Mouse (Mus musculus): ENCODE data around the gene Helz2.
A peak's percentile ranks its signal among the peaks of the same experiment; 100 is the strongest.

Helz2 gene

DNA sequence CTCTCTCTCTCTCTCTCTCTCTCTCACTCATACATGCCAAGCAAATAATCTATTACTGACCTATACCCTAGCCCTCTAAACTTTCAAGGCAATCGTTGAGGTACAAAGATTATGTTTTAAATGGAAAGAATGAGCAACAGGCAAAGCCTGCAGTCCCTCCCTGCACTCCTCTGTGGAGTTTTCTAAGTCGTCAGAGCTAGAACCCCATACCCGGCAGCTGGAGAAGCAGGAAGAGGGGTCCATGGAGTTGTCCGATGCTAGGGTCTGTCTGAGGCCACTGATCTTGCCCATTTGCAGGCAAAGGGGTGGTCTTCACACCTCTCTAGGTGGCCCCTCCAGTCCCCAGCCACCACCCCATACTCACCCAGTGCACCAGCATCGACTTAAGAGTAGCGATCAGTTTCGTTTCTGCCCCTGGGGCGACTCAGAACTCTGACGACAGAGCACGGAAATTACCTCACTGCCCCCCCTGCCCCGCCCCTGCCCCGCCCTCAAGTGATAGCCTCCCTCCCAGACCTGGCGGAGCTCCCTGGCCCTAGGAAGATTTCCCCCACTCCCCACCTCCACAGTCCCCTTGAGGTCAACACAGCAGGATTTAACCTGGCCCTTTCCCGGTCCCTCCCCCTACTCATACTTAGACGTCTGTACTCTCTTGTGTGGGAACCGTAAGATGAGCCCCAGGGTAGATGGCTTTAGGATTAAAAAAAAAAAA lies at the start of gene Helz2:
TSS of gene Helz2 (minus strand) at position 426 of the 712 bp plus-strand sequence.
- no peak for DNase-seq (ENCODE audit: low read depth, low spot score)

DNA sequence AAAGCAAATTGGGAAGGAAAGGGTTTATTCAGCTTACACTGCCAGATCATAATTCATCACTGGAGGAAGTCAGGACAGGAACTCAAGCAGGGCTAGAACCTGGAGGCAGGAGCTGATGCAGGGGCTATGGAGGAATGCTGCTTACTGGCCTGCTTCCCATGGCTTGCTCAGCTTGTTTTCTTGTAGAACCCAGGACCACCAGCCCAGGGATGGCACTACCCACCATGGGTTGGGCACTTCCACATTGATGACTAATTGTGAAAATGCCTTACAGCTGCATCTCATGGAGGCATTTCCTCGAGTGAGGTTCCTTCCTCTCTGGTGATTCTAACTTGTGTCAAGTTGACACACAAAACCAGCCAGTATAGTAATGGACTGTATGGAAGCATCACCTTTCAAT lies 49.1 kb upstream of the Helz2 start:
- no peak for DNase-seq (ENCODE audit: low read depth, low spot score)

DNA sequence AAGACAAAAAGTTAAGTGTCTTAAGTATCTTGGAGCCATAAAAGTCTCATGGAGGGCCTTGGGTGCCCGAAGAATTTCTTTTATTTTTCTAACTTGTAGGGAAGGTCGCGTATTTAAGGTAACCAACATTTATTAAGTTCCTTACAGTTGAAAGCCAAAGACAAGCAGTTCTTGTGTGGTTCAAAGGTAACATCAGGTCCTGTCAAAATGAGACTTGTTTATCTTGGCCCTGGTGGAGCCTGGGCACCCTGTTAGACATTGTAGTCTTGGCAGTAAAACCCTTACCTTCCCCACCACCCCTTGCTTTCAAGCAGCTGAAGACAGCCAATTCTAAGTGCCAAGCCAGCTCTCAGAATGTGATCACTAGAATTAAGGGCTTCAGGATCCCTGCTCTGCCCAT lies 46.9 kb upstream of the Helz2 start:
- DNase-seq (ENCODE audit: low read depth, low spot score): no peak

DNA sequence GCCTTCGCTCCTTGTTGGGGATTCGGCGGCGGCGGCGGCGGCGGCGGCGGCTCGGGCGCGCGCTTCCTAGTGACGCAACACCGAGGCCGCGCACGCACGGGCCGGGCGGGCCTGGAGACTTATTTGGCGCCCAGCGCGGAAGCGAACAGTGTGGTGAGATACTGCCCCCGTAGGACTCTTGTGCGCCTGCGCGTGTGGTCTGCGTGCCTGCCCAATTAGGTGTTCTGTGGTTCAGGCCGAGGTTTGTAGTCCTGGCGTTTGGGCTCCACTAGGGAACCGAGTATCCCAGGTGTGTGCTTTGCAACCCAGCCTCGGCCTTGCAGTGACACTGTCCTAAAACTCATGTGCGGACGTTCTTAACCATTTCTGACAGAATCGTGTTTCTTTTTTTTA lies 46.1 kb upstream of the Helz2 start, which contains the start of gene Gmeb2:
TSS of gene Gmeb2 (minus strand) at position 78 of the 393 bp plus-strand sequence.
- peak; percentile 89 for DNase-seq (ENCODE audit: low read depth, low spot score)

DNA sequence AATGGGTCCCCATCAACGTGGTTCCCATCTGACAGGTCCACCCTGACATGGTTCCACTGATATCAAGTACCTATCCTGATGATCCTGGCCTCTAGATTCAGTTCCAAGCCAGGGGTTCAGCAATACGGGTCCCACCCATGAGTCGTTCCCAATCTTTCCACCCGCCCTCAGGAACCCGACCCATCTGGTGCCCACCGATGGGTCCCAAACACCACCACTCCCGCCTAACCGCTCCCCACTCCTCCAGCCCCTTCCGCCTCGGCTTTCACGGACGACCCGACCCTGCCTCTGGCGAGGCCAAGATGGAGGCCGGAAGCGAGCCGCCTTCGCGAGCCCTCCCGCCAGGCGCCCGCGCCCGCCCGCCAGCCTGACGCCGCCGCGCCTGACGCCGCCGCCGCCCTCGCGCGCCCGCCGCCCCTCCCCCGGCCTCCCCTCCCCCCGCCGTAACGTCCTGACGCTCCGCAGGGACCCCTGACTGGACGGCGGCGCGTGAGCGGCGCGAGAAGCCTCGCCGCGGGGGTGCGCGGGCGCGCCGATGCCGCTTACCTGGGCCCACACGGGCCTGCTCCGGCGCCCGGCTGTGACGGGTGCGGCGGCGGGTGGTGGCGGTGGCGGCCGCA lies 45.6 kb upstream of the Helz2 start:
- DNase-seq (ENCODE audit: low read depth, low spot score): peak; percentile 34

DNA sequence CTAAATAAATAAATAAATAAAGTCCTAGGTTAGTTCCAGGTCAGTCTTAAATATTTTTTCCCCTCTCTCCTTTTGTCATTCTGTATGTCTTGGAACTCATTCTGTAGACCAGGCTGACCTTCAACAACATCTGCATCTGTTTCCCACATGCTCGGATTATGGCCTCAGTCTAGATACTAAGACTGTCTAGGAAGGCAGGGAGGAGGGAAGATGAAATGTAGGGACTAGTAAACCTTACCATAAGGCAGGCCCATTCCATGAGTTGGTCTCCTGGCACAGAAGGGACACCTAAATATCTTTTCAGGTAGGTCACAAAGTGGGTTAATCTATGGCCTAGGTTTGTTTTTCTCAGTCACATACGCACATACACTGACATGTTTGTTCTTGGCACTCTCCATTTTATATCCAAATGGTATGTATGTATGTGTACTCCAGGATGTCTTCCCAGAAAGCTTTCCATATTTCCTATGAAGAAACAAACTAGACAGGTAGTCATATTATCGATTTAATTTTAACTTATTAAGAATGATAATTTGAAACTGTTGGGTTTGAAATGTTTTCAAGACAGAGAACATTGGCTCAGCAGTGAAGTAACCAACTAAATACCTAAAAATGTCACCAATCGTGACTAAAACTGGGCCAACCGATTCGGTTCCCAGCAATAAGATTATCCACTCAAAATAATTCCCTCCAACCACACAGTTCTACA lies 45.0 kb upstream of the Helz2 start:
- no peak for DNase-seq (ENCODE audit: low read depth, low spot score)

DNA sequence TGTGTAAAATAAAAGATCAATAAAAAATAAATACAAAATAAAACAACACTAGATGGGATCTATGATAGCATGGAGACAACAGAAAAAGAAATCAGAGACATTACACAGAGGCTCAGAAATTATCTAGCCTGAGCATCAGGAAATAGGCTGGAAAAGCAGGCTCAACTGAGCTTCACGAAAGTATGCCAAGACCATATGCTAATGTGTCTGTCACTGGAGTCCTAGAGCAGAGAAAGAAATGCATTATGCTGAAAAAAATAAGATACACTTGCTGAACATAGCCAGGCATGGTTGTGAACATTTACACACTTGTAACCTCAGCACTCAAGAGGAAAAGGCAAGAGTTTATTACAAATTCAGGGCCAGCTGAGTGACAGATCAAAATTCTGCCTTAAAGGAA lies 38.1 kb upstream of the Helz2 start:
- DNase-seq (ENCODE audit: low read depth, low spot score): no peak

DNA sequence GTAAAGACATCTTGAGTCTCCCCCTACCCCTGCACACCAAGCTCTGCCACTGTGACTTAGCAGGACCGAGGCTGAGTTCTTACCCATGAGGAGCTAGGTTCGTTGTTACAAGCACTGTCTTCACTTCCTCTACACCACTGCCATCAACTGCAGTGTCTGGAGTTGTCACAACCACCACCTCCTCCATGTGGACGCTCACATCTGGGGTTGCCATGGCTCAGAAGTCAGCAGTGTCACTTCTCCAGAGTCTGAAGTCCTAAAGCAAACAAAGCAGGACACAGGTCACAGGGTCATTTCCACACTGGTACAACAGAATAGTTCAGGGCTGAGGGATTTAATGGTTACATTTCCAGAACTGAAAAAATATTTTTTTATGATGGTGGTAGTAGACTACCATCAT lies 36.0 kb upstream of the Helz2 start:
- DNase-seq (ENCODE audit: low read depth, low spot score): no peak

DNA sequence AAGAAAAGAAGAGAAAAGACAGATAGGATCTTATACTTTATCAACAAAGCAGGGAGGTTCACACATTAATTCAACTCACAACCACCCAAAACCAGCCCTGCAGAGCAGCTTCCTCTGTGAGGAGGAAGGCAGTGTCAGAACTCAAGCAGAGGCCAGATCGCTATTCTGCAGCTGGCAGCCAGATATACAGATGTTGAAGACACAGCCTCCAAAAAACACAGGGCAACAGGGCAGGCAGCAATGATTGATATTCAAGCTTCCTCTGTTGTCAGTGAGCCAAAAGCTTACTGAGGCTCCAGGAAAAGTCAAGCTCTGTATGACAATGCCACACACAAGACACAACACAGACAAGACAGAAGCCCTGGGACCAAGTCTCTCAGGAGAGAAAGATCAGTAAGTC lies 34.9 kb upstream of the Helz2 start:
- no peak for DNase-seq (ENCODE audit: low read depth, low spot score)

DNA sequence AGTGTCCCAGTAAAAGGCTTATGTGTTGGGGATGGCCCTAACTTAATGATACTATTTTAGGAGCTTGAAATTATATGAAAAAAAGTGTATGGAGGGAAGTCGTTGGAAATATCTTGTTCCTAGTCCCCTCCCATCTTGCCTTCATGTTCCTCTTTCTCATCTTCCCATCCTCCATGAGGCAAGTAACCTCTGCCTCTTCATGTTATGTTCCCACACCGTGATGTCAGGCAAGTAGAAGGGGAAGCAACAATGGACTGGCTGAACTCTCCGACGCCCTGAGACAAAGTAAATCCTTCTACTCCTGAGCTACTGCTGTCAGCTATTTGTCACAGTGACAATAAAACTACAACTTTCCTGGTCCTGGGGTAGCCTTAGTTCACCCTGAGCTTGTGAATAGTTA lies 32.8 kb upstream of the Helz2 start:
- DNase-seq (ENCODE audit: low read depth, low spot score): no peak

DNA sequence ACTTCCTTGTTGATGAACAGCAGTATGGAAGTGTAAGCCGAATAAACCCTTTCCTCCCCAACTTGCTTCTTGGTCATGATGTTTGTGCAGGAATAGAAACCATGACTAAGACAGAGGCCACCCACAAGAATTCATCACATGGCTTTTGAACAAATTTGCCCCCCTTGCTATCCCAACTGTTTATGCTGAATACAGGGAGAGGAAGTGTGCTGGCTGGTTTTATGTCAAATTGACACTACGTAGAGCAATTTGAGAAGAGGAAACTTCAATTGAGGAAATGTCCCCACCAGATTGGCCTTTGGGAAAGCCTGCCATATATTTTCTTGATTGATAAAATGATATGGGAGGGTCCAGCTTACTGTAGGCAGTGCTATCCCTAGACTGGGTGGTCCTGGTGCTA lies 32.0 kb upstream of the Helz2 start:
- DNase-seq (ENCODE audit: low read depth, low spot score): no peak

DNA sequence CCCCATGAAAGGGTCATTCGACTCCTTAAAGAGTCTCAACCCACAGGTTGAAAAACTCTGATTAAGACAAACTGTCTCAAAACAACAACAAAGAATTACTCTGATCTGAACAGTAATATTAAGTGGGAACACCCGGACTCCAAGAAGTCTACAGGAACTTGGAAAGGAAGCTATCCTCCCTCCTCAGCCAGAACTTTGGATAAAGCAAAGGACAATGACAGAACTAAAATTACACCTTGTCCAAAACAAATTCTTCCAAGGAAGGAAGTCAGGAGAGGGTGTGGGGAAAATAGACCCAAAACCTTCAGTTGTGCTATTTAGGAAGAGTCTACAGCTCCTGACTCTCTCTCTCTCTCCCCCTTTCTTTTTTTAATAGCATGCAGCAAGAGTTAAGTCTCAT lies 30.3 kb upstream of the Helz2 start:
- DNase-seq (ENCODE audit: low read depth, low spot score): no peak

DNA sequence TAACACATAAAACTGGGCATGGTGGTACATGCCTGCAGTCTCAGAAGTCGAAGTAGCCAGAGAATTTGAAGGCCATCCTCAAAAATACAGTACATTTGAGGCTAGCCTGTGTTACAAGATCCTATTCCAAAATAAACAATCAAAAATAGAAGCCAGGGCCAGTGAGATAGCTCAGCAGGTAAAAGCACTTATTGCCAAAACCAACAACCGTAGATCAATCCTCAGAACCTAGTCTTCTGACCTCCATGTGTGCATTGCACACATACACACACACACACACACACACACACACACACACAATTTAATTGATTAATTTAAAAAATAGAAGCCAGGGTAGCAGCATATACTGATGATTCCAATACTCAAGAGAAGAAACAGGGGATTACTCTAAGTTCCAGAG lies 25.0 kb upstream of the Helz2 start:
- no peak for DNase-seq (ENCODE audit: low read depth, low spot score)

DNA sequence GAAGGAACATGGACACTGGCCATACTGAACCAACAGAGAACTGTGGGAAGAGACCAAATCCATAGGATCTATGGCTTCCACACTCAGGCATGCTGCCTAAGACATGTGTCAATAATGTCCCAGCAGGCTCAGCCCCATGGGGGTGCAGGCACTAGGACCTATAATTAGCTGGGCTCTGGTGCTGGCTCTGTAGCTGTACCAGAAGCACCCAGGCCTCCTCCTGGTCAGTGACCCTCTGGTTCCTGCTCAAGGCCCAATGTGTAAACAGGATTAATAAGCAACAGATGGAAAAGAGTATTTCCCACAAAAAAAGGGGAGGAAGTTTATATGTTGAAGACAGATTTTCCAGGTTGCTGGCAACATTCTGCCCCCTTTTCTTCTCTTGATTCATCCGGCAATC lies 11.4 kb upstream of the Helz2 start:
- no peak for DNase-seq (ENCODE audit: low read depth, low spot score)

DNA sequence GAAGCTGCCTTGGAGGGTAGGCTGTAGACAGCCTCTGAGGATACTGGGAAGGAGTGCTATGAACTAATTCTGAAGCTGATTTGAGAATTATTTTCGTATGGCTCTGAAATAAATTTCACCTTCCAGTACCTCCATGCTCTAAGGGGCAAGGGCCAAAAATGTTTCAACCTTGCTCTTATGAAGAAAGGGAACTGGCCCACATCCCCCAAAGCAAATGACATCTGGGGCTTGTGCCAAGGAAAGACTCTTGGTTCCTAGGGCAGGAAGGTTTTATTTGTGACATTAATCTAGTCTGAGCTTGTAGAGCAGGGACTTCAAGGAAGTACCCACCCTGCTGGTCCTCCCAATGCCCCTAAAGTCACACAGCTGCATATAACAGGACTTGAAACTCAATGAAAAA lies 10.0 kb upstream of the Helz2 start:
- DNase-seq (ENCODE audit: low read depth, low spot score): no peak

DNA sequence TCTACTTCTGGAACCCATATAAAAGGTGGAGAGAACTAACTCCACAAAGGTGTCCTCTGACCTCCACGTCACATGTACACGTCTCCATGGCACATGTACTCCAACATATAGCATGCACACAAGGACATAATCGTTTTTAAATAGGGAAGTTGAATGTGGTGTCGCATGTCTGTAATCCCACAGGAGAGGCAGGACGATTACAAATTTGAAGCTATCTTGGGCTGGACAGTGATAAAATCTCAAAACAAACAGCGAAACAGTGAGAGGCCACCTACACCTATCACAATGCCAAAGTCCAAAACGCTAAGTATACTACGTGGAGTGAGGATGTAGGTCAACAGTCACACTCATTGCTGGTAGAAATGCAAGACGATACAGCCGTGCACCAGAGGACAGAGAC lies 7.4 kb upstream of the Helz2 start:
- DNase-seq (ENCODE audit: low read depth, low spot score): no peak

DNA sequence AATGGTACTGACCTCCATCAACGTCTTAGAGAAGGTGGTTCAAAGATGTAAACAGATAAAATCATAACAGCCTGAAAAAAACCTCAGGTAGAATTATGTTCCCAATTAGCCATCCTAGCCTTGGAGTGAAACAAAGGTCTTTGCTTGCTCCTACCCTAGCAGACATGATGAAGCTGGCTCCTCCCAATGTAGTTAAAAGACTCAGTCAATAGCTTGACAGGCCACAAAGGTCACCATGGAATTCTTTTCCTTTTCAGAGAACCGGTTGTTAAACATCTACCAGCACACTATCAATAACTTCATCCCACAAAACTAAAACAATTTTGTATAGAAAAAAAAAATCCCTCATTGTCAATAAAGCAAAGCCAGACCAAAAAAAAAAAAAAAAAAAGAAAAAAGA lies 3.2 kb upstream of the Helz2 start:
- no peak for DNase-seq (ENCODE audit: low read depth, low spot score)

DNA sequence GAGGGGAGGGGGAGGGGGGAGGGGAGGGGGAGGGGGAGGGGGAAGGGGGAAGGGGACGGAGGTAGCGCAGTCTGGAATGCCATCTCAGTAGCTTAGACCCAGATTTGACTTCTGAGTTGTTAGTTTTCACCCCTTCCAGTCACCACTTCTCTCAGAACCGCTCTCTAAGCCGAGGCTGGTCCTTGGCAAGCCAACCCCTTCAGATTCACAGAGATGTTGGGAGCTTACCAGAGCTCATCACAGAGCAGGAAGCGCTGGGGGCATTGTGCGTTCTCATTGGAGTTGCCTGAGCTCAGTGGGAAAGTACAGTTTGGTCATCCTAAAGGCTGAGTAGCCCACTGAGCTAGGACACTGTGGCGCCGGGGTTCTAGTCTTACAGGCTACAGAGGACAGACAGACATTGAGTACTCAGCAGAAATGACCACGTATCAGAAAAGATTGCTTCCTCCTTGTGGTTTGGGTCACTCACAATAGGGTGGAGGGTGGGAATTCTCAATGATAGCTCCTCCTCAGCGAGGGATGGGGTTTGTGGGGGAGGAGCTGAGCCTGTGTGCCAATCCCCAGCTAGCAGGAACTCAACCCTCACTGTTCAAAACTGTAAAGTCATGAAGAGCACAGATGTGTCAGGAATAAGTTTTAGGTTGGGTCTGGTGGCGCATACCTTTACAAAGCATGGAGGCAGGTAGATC lies 2.0 kb upstream of the Helz2 start:
- DNase-seq (ENCODE audit: low read depth, low spot score): no peak

DNA sequence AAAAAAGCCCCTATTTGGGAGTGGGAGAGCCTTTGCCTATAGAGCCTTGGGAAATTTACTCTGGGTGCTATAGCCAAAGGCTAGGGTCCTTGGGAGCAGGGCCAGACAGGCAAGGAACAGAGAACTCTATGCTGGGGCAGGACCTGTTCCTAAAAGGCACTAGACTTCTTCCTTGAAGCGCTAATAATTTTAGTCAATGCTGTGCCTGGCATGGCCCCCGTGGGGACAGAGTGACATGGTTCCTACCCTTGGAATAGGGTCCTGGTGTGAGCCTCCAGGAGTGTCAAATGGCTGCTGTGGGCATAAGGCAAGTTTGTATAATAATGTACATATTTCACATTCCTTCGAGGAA lies 463 bp upstream of the Helz2 start:
- no peak for DNase-seq (ENCODE audit: low read depth, low spot score)

DNA sequence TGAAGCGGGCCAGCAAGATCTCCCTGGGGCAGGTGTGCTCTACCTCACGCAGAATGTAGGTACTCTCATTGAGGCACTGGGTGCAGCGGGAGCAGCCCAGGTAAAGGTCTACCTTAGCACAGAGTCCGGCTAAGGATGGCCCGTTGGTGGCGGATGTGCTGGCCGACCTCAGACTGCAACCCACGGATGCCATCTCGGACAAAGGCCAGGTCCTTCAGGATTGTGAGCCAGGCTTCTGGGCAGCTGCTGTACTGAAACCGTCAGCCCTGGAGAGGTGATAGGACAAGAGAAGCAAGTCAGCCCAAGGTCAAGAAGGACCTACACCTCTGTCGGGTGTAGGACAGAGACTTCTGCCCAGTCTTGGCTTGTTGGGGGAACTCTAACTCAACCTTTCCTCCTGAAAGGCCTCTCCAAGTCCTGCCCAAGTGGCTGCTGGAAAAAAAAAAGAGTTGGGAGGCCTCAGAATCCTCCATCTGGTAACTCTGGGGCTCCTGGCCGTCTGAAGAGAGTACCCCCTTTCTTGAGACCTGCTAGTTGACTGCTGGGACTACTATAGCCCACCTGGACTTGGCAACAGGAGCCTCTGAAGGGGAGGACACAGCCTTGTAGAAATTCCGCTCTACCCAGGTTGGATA lies 904 bp downstream of the Helz2 start:
- DNase-seq (ENCODE audit: low read depth, low spot score): no peak

DNA sequence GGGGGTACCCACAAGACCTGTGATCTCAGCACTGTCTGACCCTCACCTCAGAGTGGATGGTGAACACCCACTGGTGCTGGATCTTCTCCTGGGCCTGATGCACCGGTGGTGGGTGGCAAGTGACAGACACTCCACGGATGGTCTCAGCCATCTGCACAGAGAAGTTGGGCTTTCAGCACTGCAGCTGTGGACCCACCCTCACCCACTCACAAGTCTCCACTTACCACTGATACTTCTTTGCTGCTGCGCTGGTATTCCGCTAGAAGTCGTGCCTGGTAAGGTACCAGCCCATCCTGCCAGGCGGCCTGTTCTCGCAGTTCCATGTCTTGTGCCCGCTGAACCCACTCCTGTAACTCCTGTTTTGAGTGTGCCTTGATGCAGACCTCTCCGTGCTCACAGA lies 2.6 kb downstream of the Helz2 start:
- DNase-seq (ENCODE audit: low read depth, low spot score): no peak

DNA sequence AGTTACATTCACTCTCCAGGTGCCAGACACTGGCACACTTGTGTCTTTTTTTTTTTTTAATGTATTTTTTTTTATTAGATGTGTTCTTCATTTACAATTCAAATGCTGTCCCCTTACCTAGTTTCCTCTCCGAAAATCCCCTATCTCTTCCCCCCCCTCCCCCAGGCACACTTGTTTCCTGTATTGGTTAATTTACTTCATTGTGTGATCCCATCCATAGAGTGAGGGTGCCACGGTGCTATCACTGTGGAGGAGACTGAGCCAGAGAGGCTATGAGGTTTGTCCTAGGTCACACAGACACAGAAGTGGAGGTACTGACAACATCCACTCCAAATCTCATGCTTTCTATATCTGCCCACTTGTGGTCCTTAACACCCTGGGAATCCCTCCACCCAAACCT lies 3.0 kb downstream of the Helz2 start:
- no peak for DNase-seq (ENCODE audit: low read depth, low spot score)

All from brain, embryonic 18.5 days (tissue).